Mouse (Mus musculus) retina, embryonic 14.5 days (tissue): ENCODE results near the gene Rasgef1b.
A peak's percentile ranks its signal among the peaks of the same experiment; 100 is the strongest.

Experiments used
- DNase-seq: peaks from one replicate; pipeline ENCODE4 v3.0.0-alpha.2; 2015; ENCODE audit warnings: low spot score

Rasgef1b gene

DNA sequence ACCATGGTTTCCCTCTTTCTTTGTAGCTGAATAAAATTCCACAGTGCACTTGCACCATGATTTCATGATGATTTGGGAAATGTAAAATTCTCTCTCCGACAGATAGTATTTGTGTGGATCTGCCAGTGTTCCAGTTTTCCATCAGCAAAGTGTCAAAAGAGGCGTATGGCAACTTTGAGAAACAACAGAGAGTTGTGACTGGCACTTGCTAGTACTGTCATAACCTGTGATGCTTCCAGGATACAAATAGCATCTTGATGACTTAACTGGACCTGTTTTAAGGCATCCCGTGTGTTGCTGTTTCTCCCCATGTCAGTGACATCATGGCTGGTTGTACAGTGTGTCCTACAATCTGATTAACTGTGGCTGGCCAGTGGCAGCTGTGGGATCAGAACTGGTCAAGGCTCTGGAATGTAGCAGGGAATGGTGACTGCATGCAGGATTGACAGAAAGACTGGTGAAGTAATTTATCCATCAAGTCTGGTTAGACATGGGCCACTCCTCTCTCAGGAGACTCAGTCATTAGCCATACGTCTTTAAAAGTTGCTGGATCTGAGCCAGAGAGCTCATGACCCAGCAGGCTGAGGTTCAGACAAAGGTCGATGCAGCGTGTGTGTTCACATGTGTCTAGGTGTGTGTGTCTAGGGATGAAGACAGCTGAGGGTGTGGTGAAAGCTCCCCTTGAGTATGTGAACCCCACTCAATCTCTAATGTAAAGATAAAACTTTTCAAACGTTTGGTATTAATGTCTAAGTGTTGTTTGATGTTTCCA lies 328.8 kb downstream of the Rasgef1b start:
- no peak for DNase-seq

DNA sequence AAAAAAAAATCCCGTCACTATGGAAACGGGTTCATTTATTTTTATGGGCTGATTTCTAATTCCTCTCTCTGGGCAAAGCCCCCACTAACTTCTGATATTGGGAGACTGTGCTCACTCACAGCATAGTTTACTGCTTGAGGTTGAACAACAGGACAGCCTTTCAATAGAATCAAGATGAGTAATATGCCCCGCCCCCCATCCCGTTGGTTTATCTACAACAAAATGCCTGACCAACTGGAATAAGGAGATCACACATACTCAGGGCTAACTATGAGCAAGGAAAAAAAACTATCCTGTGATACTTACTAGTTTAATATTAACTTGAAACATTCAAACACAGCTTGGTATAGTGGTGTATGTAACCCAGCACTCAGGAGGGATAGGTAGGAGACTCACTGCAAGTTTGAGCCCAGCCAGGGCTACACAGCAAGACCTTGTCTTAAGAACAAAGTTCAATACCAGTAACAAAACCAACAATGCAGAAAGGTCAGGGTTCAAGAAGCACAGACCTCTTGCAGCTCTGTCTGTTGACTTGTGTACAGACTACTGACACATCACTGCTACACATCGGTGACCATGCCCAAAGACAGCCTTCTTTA lies 330.3 kb downstream of the Rasgef1b start:
- DNase-seq, result no peak

DNA sequence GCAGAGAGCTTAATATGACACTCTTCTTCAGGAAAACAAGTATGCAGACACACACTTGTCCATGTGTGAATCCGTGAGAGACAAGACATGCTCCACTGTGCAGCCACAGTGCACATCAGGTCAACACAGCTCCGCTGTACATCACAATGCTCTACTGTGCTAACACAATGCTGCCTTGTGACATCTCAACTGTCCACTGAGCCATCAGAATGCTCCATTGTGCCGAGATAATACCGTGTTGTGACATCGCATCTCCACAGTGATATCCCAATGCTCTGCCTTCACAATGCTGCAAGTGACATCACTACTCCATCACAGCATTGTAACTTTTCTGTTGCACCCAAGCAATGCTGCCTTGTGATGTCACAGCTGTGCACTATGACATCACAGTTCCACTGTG lies 334.3 kb downstream of the Rasgef1b start:
- no peak for DNase-seq

DNA sequence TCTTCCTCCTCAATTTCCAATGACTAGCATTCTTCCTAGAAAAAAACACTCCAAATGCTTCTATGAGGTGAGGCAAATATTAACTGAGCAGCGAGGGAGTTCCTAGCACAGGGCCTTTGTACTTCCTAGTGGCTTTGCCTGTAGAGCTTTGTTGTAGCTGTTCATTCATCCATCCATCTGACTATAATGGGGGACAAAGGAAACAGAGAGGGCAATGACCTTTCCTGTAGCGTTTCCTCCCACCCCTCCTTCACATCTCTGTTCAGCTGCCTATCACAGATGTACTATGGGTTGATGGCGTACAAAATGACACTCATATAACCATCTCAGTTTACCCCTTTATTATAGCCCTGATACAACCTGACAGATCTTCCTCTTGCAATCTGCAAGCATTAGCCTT lies 337.3 kb downstream of the Rasgef1b start:
- peak; percentile 76 for DNase-seq

DNA sequence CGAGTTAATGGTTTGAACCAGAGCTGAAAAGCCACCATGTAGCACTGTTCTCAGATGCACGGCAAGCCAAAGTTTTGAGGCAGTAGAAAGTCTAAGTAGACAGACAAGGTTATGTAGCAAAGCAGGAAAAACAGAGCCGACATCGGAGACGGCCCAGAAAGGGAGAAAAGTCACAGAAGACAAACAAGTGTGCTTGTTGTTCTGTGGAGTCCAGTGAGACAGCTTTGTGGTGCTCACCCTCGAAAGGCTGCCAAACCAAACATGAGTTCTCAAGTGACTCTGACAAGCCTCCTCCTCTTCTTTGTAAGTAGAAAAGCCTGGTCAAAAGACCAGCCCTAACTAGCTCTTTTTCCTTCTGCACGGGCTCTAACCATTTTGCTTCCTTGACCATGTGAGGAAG lies 338.1 kb downstream of the Rasgef1b start:
- no peak for DNase-seq

DNA sequence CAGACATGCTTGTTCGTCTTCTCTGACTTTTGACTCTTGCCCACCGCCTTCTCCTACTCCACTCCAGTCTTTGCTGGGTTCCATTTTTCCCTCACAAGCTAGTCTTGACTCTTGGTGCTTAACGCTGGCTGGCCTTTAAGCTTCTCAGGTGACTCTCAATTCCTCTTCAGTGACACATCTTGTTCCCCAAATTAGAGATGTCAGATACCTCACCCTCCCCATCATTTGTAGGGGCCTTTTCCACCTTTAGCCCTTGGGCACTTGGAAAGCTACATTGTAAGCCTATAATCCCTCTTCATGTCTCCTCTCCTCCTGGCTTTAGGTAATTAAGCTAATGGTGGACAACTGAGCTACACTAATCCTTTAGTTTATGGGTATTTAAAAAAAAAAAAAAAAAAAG lies 338.6 kb downstream of the Rasgef1b start:
- no peak for DNase-seq

DNA sequence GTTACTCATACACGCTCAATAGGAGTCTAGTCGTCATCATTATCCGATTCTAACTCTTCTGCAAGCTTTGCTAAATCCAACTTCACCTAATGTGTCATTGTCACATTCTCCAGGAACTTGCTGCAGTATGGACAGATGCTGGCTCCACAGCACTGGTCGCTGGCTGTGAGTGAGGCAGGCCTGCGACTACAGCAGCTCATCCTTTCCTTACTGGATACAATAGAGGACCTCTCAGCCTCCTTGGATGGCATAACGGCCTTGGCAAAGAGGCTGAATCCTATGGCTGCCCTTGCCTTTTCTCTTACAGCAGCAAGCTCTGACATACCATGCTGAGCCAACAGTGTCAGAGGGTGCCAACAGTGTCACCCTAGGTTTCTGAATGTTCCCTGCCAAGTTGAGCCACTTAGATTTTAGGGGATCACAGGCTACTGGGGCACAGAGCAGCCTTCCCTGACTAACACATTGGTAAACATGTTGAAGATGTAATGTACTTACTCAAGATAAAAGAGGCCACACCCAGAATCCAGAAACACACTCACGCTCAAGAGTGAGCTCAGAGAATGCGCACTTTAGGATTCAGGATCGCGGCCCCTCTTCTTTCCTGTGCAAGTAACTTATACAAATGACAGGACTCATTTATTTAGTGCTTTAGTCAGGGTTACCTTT lies 340.1 kb downstream of the Rasgef1b start:
- DNase-seq, result no peak

DNA sequence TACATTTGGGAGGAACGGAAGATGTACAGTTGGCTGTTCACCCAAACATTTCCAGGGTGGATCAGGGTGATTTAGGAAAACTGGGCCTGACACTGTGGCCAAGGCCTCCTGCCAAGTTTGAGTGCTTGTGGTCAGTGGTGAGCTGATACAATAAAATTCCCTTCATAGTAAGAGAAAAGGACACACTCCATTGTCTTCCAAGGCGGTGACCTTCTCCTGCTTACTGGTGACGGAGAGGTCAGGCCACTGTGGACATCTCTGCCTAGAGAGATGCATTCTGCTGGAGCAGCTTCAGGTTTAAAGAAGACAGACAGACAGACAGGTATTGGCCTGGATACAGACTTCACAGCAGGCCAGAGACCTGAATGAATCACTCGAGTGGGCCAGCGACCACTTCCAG lies 340.7 kb downstream of the Rasgef1b start:
- DNase-seq, result no peak

DNA sequence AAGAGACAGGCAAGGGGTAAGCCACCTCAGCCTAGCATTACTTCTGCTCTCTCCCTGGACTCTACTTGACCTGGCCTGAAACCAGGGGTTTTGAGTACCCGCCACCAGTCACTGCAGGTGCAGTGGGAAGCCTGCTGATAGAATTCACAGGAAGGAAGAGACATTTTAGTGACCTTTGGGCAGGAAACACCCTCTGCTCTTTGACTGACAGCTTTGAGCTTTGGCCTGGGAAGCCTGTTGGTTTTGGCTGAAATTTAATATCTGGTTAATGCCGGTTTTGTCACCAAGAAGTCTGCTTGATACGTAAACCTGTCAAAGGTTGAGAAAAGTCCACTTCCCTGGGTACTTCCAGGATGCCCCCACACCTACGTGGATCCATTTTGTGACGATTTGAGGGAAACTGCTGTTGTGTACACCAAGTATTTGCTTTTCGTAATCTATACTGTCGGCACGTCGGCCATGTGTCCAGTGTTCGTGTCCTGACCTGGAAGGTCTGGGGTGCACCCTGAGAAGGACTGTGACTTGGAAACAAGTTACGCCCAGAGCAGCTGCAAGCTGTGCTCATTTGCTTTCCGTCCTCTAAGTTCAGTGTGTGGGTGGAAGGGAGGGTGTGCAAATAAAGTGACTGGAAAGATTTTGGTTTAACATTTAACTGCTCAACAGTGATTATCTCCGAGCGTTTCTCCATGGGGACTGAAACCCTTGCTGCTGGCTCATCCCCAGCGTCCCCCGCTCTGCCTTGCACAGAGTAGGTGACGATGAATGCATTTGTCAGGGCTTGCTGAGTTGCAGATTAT lies 341.5 kb downstream of the Rasgef1b start:
- no peak for DNase-seq

DNA sequence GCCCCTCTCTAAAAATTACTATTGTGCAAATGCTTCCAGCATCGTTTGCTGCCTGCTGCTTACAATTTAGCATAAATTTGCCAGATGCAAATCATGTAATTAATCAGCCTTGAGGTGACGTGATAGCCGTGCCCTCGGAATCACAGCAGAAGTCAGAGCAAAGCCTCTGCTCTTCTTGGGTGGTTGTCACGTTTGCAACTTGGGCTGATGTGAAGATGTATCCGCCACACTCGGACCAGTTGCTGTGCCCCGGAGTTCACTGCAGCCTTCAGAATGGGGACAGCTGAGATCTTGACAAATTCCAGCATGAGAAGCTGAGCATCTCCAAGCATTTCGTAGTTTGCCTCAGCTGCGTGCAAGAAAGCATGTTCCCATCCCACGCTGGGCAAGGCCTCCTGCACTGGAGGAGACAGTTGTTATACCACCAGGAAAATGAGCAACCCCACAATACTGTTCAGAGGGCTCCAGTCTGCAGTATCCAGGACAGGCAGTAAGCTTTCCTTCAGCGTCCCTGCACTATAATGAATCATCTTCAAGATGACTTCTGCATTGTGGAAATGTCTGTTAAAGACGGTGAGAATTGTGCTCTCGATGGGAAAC lies 342.5 kb downstream of the Rasgef1b start:
- DNase-seq, result no peak

DNA sequence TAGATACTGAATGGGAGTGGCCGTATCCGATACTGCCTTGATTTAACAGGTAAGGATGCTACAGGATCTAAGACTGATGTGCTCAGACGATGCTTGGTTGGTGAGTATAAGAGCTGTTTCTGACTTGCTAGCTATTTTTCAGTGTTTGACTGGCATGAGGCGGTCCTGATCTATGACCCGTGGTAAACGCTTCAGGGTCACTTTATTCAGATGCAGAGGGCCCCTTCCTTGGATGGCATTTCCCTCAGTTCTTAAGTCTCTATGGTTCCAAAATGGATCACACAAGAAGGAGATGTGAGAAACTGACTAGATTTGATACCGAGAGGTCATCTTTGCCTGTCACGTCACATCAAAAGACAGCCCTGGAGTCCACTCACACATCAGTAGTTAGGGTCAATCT lies 343.1 kb downstream of the Rasgef1b start:
- DNase-seq, result no peak

DNA sequence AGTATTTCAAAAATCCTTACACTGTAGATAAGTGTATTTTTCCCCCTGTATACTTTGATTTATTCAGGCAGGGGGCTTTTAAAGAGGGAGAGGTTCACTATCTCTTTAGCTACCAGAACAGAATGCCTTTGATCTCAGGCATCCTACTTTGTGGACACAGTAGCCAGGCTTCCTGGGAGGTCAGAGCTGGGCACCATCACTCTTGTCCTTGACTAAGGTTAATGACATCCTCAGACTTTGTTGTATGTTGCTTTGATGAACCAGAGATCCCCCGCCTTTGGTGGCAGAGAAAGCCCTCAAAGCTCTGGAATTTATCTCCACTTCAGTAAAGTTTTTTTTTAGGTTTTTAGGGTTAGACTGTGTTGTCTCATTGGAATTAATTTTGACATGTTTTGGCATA lies 343.8 kb downstream of the Rasgef1b start:
- DNase-seq, result no peak

DNA sequence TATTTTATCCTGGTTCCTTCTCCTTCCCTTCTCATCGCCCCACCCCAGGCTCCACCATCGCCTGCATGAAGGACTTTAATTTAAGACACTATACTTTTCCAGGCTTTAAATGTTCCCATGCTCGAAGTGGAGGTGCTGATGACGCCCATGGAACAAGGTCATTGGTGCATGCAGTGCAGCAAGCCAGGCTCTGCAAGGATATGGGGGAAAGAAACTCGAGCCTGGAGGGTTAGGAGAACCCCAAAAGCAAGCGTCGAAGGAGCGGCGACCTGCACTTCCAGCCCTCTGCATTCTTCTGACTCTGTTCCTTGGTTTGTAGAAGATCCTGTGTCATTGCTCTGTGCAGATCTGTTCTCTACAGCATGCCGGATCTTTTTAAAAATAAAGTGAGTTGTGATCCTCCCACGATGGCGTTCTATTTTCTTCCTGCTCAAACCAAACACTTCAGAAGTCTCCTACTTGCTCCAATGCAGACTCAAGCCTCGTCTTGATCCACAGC lies 345.0 kb downstream of the Rasgef1b start:
- no peak for DNase-seq

DNA sequence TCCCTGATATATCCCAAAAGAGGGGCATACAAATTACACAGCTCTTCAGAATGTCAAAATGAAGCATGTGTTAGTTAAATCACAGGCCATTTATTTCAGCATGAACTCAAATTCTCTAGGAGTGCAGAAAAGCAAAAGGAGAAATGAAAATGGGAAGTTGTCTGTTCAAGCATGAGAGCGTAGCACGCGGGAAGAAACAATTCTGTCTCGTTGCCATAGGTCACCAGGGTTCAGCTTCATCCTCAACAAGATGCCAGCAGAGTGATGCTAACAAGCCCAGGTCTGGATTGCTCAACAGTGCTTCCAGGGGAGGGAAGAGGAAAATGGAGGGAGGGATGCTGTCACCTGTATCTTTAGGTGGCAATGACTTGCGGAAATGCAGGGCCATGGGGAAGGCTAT lies 346.1 kb downstream of the Rasgef1b start:
- DNase-seq, result no peak

DNA sequence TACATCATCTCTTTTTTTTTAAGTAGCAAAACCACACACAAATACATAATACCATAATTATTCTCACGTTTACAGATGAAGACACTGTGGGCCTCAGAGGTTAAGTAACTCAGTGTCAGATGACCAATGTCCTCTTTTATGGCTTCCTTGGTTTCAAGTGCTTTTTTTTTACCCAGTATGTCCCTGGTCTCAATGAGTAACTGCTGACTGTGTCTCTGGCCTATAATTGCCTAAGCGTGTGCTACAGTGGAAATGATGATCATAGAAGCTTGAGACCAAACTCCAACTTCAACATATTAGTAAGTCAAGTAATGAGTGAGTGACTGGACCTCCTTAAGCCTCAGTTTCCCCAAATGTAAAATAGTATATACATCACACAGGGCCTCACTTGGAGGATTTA lies 347.2 kb downstream of the Rasgef1b start:
- no peak for DNase-seq

DNA sequence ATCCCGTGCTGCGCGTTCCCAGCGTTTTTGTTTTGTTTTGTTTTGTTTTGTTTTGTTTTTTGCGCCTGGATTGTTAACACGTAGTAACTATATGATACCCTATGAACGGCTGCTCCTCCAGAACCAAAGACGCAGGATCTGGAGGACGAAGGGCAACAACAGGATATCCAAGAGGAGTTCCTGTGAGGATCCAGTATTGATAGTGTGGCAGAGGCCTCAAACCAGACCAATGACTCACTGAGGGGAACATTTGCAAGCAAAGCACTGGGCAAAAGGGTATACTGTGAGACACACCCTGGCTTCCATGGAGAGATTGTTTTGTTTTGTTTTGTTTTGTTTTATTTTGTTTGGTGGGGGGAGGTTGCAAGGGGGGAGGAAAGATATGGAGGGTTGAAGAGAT lies 348.0 kb downstream of the Rasgef1b start:
- no peak for DNase-seq

DNA sequence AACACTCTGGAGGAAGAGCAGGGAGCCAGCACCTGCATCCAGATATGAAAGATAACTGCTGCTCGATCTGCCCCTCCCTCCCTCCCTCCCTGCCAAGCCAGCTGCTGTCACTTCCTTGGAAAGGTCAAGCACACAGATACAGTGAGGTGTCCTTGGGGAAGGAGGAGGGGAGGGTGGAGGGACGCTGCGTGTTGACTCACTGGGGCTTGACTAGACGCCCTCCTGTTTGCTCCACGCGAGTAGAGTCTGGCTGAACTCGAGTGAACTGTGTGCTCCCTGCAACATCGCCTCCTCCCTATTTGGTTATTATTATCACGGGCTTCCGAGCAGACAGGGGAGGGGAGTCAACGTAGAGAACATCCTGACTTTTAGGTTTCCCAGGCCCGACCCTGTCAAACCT lies 348.7 kb downstream of the Rasgef1b start:
- DNase-seq, result peak; percentile 41

DNA sequence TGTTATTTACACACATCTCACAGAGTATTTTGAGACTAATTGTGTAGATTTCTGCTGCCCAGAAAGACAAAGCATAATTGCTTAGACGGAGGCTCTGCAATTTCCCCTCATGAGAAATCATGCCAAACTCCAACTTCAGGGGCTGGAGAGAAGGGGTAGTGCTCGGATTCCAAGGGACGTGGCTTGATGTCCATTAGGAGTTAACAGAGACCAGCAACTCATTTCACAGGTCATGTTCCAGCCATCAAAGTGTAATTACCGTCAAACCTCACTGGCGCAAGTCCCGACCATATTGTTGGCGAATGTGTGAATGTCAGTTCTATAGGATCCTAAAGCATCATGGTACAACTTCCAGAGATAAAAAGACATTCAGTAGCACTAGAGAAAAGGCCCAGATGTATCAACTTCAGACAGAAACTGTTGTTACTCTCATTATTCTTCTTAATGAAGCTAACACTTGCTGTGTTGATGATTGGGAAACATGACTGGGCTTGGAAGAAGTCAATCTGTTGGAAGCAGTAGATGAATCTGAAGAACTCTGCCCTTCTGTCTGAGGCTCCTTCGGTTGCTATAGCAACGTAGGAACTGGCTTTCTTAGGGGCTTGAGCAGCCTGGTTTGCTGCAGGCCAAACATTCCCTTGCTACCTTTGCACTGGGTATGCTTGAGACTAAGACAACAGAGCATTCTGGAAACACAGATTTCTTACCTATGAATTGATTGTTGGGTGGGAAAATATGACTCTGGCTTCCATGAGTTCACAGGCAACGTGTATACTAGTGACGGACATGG lies 350.2 kb downstream of the Rasgef1b start:
- peak; percentile 40 for DNase-seq

DNA sequence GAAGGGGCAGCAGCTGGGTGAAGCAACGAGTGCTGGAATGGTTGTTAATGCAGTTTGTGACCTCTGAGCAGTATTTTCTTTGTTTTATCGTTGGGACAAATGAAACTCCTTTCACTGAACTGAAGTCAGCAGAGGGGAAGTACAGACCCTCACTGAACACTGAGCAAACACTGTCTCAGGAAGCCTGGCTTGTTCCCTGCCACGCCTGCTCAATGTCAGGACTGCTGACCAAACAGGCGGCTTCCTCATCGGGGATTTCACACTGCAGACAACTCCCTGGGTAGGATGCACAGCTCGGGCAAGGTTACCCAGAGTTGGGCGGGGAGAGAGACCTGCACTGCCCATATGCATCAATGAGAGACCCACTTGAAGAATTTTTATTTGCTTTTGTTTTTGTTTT lies 353.1 kb downstream of the Rasgef1b start:
- no peak for DNase-seq

DNA sequence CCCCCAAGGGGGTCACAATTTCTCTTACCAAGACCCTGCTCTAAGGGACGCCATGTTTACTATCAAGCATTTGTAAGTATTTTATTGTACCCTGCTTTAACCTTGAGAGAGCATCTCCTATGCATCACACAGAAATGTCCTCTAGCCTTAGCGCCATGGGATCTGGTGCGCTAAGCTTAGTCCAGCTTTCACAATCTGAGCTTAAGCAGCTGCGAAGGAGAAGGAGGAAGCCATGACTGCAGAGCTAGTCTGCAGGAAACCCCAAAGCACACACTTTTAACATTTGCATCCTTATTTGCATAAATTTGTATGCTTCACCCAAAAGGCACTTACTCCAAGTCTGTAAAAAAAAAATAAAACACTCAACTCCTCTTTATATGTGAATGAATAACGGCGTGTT lies 354.4 kb downstream of the Rasgef1b start:
- no peak for DNase-seq

DNA sequence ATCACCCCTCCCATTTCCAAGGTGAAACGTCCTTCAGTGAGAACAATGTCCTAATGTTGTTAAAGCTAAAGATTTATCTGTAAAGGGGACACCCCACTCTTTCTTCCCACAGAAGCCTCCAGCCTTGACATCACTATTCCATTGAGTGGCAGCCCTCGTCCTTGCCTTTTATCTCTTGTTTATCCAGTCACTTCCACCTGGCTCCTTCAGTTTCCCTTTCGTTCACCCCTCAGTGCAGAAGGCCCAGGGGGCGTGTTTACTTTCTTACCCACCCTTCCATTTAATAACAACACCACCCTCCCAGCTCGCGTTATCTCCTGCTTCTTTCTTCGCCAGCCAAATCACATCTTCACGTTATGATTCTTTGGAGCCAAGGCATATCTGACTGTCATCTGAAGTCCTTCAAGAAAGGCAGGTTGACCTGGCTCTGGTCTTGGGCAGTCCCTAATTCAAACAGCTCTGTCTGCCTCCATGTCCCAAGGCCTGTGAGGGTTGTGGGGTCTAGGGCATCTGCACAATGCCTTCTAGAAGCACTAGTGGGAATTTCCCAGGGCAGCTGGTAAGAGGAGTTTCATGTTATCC lies 355.2 kb downstream of the Rasgef1b start:
- no peak for DNase-seq
